Mouse (Mus musculus) Patski (cell line): ENCODE results near the gene Grk5. TPM values are rescaled to one million over a fixed set of nuclear protein-coding genes. Genes with fewer than 3 reads are reported as not detected.

Experiments used
- ATAC-seq: fragments of 100-300 bp; one replicate; pipeline ENCODE4 v1.8.0; 2021
- CTCF ChIA-PET: fragments of 350-600 bp; sonication (Branson Sonifier 250); formaldehyde crosslinking; loops from one replicate; lab custom pipeline; 2022; ENCODE audit warnings: inconsistent platforms; lab: Charles Lee
- POLR2A ChIA-PET: fragments of 350-600 bp; sonication (Branson Sonifier 250); formaldehyde crosslinking; loops from one replicate; lab custom pipeline; 2022; ENCODE audit warnings: antibody characterized with exemption, inconsistent platforms; lab: Charles Lee
- DNase-seq: peaks from one replicate; pipeline ENCODE4 v3.0.0-alpha.2; 2011; ENCODE audit warnings: low read depth, low spot score
- H3K27me3 ChIP-seq: fragments of 371-371 bp; one replicate; pipeline ENCODE4 v1.5.1; 2021
- CTCF ChIP-seq: fragments of 100-300 bp; IDR thresholded peaks from one replicate; pipeline ENCODE4 v1.5.1; 2021
- in situ Hi-C: fragments of 300-500 bp; cut with MboI; formaldehyde crosslinking; loops from 3 replicates; pipeline ENCODE4 v1.11.1; 2018; ENCODE audit warnings: low pct_unique_long_range_greater_than_20kb, mixed read lengths
- polyA plus RNA-seq: library from polyadenylated mRNA; unstranded; gene quantifications from one replicate; pipeline ENCODE4 v1.2.3, GENCODE M21; 2021

The Grk5 gene
- polyA plus RNA-seq, 1 experiment from 2014 or later: 13.8 TPM

DNA sequence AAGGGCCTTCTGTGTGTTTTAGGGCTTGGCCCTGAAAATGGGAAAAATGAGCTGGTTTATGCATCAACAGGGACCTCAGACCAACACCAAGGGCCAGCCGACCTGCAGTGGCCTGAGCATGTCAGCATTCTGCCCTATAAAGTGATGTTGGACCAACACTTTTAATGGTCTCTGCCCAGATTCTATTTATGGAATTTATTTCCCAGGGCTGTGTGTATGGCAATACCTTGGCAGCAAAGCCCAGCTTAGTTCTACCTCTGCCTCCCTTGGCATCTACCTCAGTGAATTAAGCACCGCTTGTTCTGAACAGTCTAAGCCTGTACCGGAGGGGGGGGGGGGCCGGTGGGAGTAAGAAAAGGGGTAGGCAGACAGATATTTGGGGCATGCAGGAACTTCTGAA, 108.2 kb downstream of the Grk5 start:
- H3K27me3 ChIP-seq: no peaks in the 10 kb centered on the region
- no peak for DNase-seq
- in situ Hi-C loops: no loop called here
- ChIA-PET POLR2A (no interaction called here), CTCF (no interaction called here)
- ATAC-seq: no peak
- TF ChIP-seq CTCF: no peak

DNA sequence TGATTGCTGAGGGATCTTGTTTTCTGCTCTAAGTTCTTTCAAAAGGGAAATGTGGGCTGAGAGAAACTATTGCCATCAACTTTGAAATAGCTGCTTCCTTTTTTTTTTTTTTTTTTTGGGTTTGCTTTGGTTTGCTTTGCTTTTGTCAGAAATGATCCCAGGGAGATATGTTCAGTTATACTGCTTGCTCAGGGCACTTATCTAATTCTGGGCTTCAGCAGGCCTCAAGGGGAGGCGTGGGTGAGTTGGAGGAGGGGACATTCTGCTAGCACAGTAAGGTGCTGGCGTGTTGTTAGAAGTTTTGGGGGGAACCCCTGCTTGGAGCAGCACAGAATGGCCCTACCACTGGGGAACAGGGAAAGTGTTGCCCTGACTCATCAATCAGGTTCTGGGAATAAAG, 110.1 kb downstream of the Grk5 start:
- ChIA-PET CTCF (interaction anchor here (1.2 kb wide), 2 partner anchors 18 to 39 kb away, joined by 3 read pairs; no protein-coding TSS in a partner anchor), POLR2A (interaction anchor here (1.0 kb wide), 1 partner anchor 13 kb away, joined by 3 read pairs; no protein-coding TSS in a partner anchor)
- ATAC-seq: no peak
- in situ Hi-C loops: no loop called here
- DNase-seq: no peak
- no peaks in the 10 kb centered on the region for H3K27me3 ChIP-seq
- no peak for TF ChIP-seq CTCF

DNA sequence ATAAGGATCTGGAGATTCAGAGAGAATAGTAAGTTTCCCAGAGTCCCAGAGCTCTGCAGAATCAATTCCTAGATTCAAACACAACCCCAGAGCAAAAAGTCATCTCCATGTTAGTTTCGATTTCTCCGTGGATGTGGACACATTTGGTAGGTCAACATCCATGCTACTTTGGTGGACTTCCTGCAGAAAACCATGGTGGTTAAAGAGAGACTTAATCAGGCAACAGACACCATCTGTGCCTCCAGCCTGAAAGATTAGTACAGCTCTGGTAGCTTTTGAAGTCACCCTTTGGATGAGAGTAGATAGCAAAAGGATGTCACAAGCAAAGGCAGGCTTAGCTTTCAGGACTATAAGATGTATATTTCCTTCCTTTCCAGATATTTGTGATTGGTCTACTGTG, 111.4 kb downstream of the Grk5 start:
- CTCF ChIA-PET: no interaction called here
- POLR2A ChIA-PET: no interaction called here
- DNase-seq (no peak), ATAC-seq (no peak)
- in situ Hi-C loops: no loop called here
- no peaks in the 10 kb centered on the region for H3K27me3 ChIP-seq
- no peak for TF ChIP-seq CTCF

DNA sequence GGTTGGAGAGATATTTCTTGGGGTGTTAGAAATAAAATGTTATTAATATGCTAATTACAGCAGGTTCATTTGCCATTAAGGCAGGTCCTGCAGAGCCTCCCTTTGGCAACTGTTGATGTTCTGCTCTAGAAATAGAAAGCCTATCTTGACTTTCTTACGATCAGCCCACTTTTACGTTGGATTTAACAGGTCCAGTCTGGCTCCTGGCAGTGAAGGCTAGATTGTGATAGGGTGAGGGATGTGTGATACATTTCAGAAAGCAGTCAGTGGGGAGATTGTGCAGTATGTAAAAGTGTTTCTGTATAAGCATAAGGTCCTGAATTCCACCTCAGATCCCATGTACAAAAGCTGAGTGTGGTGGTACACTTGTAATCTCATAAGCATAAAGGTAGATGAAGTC, 119.7 kb downstream of the Grk5 start:
- DNase-seq: no peak
- no peak for TF ChIP-seq CTCF
- ATAC-seq: no peak
- in situ Hi-C loops: no loop called here
- ChIA-PET CTCF (no interaction called here), POLR2A (no interaction called here)
- H3K27me3 ChIP-seq: no peaks in the 10 kb centered on the region

DNA sequence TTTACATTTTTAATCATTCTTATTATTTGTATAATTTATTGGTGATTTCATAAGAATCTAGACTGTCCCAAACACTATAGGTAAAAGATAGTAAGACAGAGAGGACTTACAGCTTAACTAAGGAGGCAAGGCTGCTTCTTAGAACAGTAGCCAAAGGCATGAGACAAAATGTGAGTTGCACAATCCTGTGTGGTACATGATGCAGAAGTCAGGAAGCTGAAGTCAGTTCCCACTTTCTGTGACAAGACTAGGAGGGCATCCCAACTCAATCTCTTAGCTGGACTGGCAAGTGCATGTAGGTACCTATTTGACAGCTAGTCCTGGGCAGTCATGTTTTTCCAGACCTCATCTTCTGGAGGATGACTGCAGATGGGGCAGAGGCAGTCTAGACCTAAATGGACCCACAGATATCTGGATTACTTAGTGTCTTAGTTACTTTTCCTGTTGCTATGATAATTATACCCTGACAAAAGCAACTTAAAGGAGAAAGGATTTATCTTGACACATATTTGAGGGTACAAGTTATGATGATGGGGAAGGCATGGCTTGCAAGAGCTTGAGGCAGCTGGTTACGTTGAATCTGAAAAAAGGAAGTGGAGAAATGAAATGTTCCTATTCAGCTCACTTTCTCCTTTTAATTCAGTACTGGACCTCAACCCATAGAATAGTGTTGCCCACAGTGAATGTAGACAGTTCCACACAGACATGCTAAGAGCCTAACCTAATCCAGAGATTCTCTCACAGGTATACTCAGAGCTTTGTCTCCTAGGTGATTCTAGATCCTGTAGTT, 128.1 kb downstream of the Grk5 start:
- in situ Hi-C loops: no loop called here
- TF ChIP-seq CTCF: no peak
- H3K27me3 ChIP-seq: no peaks in the 10 kb centered on the region
- CTCF ChIA-PET: interaction anchor here (1.3 to 1.6 kb wide), 2 partner anchors 12 to 22 kb away, joined by 3 to 4 read pairs; no protein-coding TSS in a partner anchor
- POLR2A ChIA-PET: interaction anchor here (0.5 kb wide), 1 partner anchor 43 kb away, joined by 3 read pairs; no protein-coding TSS in a partner anchor
- no peak for ATAC-seq
- no peak for DNase-seq

DNA sequence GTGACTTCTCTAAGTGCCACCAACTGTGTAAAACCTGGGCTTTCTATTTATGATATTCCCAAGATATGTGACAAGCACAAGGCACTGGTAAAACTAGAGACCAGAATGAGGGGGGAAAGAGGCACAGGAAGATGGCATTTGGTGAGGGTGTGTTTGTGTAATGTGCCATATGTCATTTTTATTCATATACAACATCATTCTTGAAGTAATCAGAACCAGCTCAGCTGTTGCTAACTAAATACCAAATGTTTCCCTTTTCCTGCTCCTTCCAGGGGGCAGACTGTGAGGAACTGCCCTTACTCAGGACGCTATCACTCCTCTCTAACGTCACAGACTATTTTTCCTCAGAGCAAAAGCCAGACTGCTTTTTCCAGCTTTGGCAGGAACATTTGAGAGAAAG, 132.0 kb downstream of the Grk5 start:
- in situ Hi-C loops: no loop called here
- H3K27me3 ChIP-seq: no peaks in the 10 kb centered on the region
- no peak for TF ChIP-seq CTCF
- ATAC-seq (no peak), DNase-seq (no peak)
- ChIA-PET POLR2A (no interaction called here), CTCF (no interaction called here)

DNA sequence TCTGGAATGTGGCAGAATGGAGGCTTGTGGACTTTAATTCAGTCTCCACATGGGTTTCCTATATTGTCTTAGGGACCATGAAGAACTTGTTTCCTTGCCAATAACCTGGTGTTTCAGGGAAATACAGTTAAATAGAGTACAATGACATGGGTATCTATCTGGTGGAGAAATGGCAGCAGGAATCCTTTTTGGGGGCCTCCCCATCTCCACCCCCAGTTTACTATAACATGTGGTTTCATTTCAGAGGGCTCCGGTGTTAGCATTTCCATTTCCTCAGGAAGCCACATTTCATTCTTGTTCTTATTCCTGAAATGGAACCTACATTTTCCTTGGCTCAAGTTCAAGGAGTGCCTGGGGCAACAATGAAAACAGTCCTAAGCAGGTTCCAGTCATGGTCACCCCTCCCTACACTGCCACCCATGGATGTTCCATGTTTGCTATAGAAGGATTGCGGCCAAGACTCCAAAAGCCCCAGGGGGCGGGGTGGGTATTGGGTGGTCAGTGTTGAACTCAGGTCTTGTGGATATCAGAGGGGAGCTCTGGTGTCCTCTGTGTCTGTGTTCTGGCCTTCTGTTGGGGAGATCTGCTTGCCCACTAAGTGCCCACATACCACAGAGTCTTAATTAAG, 132.5 kb downstream of the Grk5 start:
- no peak for DNase-seq
- CTCF ChIA-PET: no interaction called here
- POLR2A ChIA-PET: no interaction called here

GRCm38 (mm10) chr19:61031570-61031969, 142.0 kb downstream of the Grk5 start:
- ChIA-PET POLR2A (interaction anchor here (0.7 kb wide), 1 partner anchor 118 kb away, joined by 8 read pairs; no protein-coding TSS in a partner anchor), CTCF (interaction anchor here (0.9 kb wide), 1 partner anchor 117 kb away, joined by 3 read pairs; no protein-coding TSS in a partner anchor)
- H3K27me3 ChIP-seq: no peaks in the 10 kb centered on the region
- ATAC-seq (no peak), DNase-seq (no peak)
- no peak for TF ChIP-seq CTCF
- in situ Hi-C loops: no loop called here

More for the DNA sequence above, 132.5 kb downstream of the Grk5 start:
- no peaks in the 10 kb centered on the region for H3K27me3 ChIP-seq
- ATAC-seq: no peak
- TF ChIP-seq CTCF: no peak
- in situ Hi-C loops: no loop called here

DNA sequence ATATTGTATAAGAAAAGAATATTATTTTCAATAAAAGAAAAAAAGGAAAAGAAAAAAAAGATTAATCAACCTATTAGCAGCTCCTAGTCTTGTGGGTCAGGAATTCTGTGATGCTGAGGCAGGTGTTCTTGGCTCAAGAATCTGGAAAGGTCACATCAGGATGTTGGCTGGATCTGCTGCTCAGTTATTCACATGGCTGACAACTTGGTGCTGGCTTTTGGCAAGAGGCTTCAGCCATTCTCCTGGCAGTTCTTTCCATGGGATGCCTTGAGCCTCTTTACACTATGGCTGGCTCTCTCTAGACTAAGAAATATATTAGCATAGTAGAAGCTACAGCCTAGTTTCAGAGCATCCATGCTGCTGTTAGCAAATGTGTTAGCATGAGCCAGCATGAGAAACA, 149.6 kb downstream of the Grk5 start:
- TF ChIP-seq CTCF: no peak
- no peaks in the 10 kb centered on the region for H3K27me3 ChIP-seq
- in situ Hi-C loops: no loop called here
- POLR2A ChIA-PET: no interaction called here
- CTCF ChIA-PET: interaction anchor here (0.7 to 1.3 kb wide), 3 partner anchors 16 to 40 kb away, joined by 3 to 4 read pairs (median 3); no protein-coding TSS in a partner anchor
- DNase-seq: no peak
- ATAC-seq: no peak

DNA sequence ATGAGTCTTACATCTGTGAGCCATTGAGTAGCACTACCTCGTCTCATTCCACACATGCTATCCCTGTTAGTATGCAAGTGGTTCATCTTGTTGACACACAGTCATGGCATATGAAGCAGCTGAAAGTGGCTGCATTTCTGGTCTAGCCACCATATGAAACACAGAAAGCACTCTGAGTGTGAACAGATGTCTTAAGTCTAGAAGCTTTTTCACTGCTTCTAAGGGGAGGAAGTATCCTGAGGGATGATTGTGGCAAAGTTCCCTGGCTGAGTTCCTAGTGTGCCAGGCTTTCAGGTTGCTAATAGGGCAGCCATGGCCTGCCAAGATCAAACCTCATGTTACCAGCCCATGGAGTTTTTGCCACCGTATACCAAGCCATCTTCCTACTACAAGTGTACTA, 159.1 kb downstream of the Grk5 start:
- H3K27me3 ChIP-seq: no peaks in the 10 kb centered on the region
- CTCF ChIA-PET: interaction anchor here (1.3 kb wide), 1 partner anchor 15 kb away, joined by 3 read pairs; no protein-coding TSS in a partner anchor
- DNase-seq (no peak), ATAC-seq (no peak)
- no peak for TF ChIP-seq CTCF
- POLR2A ChIA-PET: interaction anchor here (0.6 kb wide), 1 partner anchor 23 kb away, joined by 5 read pairs; no protein-coding TSS in a partner anchor
- in situ Hi-C loops: no loop called here

DNA sequence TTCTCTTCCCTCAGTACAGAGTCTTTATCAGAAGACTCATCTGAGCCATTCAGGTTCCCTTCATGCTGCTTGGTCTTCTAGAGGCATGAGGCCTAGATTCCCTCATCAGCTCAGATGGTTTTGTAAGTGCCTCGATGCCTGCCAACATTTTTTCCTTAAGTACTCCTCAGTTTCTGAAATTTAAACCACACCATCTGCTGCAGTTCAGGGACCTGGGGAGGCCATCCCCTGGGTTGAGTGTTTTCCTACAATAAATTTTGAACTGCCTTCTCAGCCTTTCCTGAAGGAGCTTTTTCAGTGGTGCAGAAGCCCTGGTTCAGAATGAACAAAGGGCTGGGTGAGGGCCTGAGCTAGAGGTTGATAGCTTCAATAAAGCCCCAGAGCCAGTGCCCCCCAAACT, 159.9 kb downstream of the Grk5 start:
- ChIA-PET CTCF (interaction anchor here (1.3 kb wide), 1 partner anchor 14 kb away, joined by 3 read pairs; no protein-coding TSS in a partner anchor), POLR2A (no interaction called here)
- TF ChIP-seq CTCF: no peak
- H3K27me3 ChIP-seq: no peaks in the 10 kb centered on the region
- DNase-seq (no peak), ATAC-seq (no peak)
- in situ Hi-C loops: no loop called here
